Mouse (Mus musculus) hindbrain, postnatal 0 days (tissue): ENCODE measurements around the gene Tom1l1. TPM values are rescaled to one million over a fixed set of nuclear protein-coding genes. Genes with fewer than 3 reads are reported as not detected.

Experiments used
- ATAC-seq: fragments of 200-750 bp; cut with Nextera tagmentation; 2 replicates; pipeline ENCODE4 v1.8.0; 2017; ENCODE audit warnings: mild to moderate bottlenecking, moderate TSS enrichment, moderate library complexity
- DNase-seq: peaks from one replicate; pipeline ENCODE4 v3.0.0-alpha.2; 2015; ENCODE audit warnings: low spot score
- H3K27ac ChIP-seq: fragments of 300-500 bp; sonication (generic); 2 replicates; pipeline ENCODE4 v1.5.1; 2014; ENCODE audit warnings: mild to moderate bottlenecking
- H3K27me3 ChIP-seq: fragments of 300-500 bp; sonication (generic); 2 replicates; pipeline ENCODE4 v1.6.1; 2014; ENCODE audit warnings: low read length, mixed read lengths; ENCODE audit not compliant: insufficient read depth
- H3K36me3 ChIP-seq: fragments of 300-500 bp; sonication (generic); 2 replicates; pipeline ENCODE4 v1.6.1; 2014; ENCODE audit warnings: low read length, mixed read lengths; ENCODE audit not compliant: insufficient read depth
- H3K4me1 ChIP-seq: fragments of 300-500 bp; sonication (generic); 2 replicates; pipeline ENCODE4 v1.6.1; 2014; ENCODE audit warnings: antibody characterized with exemption, low read length, mixed read lengths; ENCODE audit not compliant: insufficient read depth
- H3K4me2 ChIP-seq: fragments of 300-500 bp; sonication (generic); 2 replicates; pipeline ENCODE4 v1.6.1; 2014; ENCODE audit warnings: low read depth, mild to moderate bottlenecking, low read length, moderate library complexity, mixed read lengths
- H3K4me3 ChIP-seq: fragments of 300-500 bp; sonication (generic); 2 replicates; pipeline ENCODE4 v1.5.1; 2014; ENCODE audit warnings: low read length
- H3K9ac ChIP-seq: fragments of 300-500 bp; sonication (generic); replicated peaks from 2 replicates; pipeline ENCODE4 v1.6.1; 2014; ENCODE audit warnings: mild to moderate bottlenecking, low read length, moderate library complexity, mixed read lengths
- H3K9me3 ChIP-seq: fragments of 300-500 bp; sonication (generic); 2 replicates; pipeline ENCODE4 v1.6.1; 2016; ENCODE audit warnings: low read length, mixed read lengths
- CTCF ChIP-seq: IDR thresholded peaks from 2 replicates; pipeline ENCODE4 v1.5.1; 2016; ENCODE audit warnings: antibody characterized with exemption, control low read depth, low read depth
- WGBS: fragments of 180-500 bp; shearing (Covaris S2); extraction: QIAGEN DNeasy Blood & Tissue Kit; methylation state at CpG from one replicate; pipeline ENCODE4 v1.1.7; 2014; 5-methylcytosine and 5-hydroxymethylcytosine counted together
- polyA plus RNA-seq: library from polyadenylated mRNA; unstranded; fragments of >200 nt; fragmentation: Nextera tagmentation; extraction: Ambion mirVana; gene quantifications from 2 replicates; pipeline ENCODE4 v1.2.1, GENCODE M21; 2015
- total RNA-seq: library from RNA; depleted of rRNA; stranded (reverse); fragments of >200 nt; gene quantifications from 2 replicates; pipeline ENCODE4 v1.2.3, GENCODE M21; 2014

The Tom1l1 gene
- total and polyA plus RNA-seq, 2 experiments from 2014 or later = 14.5 to 26.7 TPM

DNA sequence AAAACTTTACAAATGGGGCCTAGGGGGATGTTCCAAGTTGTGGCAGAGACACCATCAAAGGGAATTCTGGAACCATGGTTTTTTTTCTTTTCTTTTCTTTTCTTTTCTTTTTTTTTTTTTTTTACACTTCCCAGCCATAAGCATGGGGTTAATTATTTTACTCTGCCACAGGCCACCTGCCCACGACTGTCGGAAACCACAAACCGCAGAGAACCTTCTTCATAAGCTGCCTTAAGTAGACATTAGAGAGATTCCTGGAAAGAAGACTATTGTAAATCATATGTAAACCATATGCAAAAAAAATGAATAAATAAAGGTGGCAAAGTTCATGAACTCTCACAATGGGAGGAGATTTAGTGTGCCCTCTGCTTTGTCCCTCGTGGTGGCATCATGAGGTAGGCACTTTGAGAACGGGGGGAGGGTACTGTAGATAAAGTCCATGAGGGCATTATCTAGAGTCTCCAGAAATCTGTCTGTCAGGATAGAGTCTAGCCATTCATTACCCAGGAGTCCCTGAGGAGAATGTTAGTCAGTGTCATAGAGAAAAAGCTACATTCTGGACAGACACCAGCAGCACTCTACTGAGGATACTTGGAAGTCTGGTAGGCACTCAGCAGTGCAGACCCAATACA, 12.6 kb downstream of the Tom1l1 start:
- WGBS = 88% methylated on average over 5 of the region's 5 CpGs
- no peak for TF ChIP-seq CTCF
- no peak overlapping the region for H3K9ac ChIP-seq
- H3K4me1 ChIP-seq = no peaks in the 10 kb centered on the region
- no peak for DNase-seq
- no peaks in the 10 kb centered on the region for H3K36me3 ChIP-seq
- no peak for ATAC-seq
- H3K9me3 ChIP-seq = no peaks in the 10 kb centered on the region
- no peak overlapping the region for H3K27ac ChIP-seq
- no peaks in the 10 kb centered on the region for H3K27me3 ChIP-seq
- no peak overlapping the region for H3K4me3 ChIP-seq
- no peak overlapping the region for H3K4me2 ChIP-seq

DNA sequence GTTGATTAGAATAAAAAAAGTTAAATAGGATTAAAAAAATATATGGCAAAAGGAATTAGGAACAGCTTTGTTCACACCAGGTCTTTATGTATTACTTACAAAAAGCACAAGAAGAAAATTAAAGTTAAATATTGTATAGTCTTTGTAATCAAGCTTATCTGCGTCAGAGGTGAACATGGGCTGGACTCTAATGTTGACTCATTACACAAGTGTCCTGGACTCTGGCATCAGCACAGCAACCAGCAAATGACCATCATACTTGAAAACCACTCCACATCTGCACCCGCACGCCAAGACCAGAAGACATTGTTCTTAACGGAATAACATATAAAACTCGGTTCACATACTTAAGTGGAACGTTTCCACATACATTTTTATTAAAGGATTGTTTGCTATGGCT, 20.8 kb downstream of the Tom1l1 start:
- Histone ChIP-seq H3K36me3 (peaks cover 9% of the 10 kb centered on the region; the same call in 1 of the 2 replicates), H3K9me3 (no peaks in the 10 kb centered on the region), H3K9ac (no peak overlapping the region), H3K4me2 (no peak overlapping the region), H3K4me3 (no peak overlapping the region), H3K27me3 (no peaks in the 10 kb centered on the region), H3K4me1 (peaks cover 5% of the 10 kb centered on the region; the same call in 1 of the 2 replicates), H3K27ac (no peak overlapping the region)
- no peak for ATAC-seq
- TF ChIP-seq CTCF = no peak
- 98% methylated on average over 6 of the region's 6 CpGs for WGBS
- no peak for DNase-seq

DNA sequence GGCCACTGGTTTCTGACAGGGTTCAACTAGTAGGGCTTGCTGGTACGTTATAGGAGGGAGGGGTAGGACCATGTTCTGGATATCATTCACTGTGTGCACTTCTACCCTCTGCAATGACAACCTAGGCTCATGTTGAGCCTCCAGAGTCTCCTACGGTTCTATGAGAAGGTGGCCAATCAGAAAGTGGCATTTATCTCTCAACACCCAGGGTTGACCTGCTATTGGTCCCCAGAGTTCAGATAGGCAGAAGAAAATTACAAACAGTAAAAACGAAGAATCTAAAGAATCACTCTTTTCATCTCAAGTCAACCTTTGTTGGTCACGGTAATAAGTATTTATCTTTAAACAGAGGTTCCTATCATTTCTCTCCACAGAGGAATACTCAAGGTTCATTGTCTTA, 21.2 kb downstream of the Tom1l1 start:
- Histone ChIP-seq H3K27me3 (no peaks in the 10 kb centered on the region), H3K4me3 (no peak overlapping the region), H3K9ac (no peak overlapping the region), H3K9me3 (no peaks in the 10 kb centered on the region), H3K36me3 (peaks cover 9% of the 10 kb centered on the region; the same call in 1 of the 2 replicates), H3K4me2 (no peak overlapping the region), H3K4me1 (peaks cover 5% of the 10 kb centered on the region; the same call in 1 of the 2 replicates), H3K27ac (peak overlapping the region; percentile 58; the same call in 1 of the 2 replicates)
- ATAC-seq (no peak), DNase-seq (no peak)
- 89% methylated on average over 4 of the region's 4 CpGs for WGBS
- no peak for TF ChIP-seq CTCF

DNA sequence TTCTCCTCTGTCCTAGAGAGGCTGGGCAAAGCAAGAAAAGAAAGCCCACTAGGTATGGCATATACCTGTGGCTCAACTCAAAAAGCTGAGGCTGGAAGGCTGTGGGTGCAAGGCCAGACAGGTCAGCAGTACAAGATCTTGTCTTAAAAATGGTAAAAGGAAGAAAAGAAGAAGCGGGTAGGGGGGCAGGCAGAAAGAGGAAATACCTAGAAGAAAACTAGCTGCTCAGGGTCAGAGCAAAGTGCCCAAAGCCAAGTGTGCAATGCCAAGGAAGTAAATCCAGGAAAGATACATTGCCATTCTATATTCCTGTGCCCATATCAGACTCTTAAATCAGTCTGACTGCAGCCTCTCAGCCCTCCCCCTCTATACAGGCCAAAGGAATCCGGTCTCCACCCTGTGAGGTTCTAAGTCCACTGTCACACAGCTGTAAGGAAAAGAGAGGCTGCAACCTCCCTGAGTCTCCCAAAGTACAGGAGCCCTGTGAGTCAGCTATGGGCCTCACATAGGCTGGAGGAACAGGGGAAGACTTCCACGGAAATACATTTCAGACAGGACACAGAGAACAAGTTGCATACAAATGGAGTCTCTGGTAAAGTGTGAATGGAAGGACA, 21.9 kb downstream of the Tom1l1 start:
- no peaks in the 10 kb centered on the region for H3K27me3 ChIP-seq
- no peak overlapping the region for H3K4me2 ChIP-seq
- DNase-seq (no peak), ATAC-seq (no peak)
- no peak overlapping the region for H3K4me3 ChIP-seq
- H3K36me3 ChIP-seq = peaks cover 13% of the 10 kb centered on the region; the same call in 1 of the 2 replicates
- H3K27ac ChIP-seq = peak overlapping the region; percentile 58; the same call in 1 of the 2 replicates
- TF ChIP-seq CTCF = no peak
- H3K9me3 ChIP-seq = no peaks in the 10 kb centered on the region
- 72% methylated on average over 3 of the region's 3 CpGs for WGBS
- H3K9ac ChIP-seq = no peak overlapping the region
- peaks cover 5% of the 10 kb centered on the region; the same call in 1 of the 2 replicates for H3K4me1 ChIP-seq

DNA sequence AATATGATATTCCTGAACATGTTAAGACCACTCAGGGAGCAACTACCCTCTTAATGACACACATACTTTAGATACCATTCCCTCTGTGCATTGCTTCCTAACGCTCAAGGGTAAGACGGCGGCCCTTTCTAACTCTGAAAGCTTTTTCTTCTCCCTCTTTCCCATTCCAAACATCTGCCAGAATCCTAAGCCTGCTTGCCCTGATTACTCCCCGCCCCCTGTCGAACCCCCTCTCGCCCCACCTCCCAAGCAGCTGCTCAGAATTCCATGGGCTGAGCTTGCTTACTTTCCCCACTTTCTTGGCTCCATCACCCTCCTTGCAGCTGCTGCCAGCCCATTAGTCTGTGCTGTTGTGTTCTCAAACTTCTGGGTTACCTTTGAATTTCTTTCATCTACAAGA, 23.0 kb downstream of the Tom1l1 start:
- peak; percentile 66 for ATAC-seq
- Histone ChIP-seq H3K27ac (peak overlapping the region; percentile 58), H3K4me2 (no peak overlapping the region), H3K27me3 (no peaks in the 10 kb centered on the region), H3K9ac (no peak overlapping the region), H3K4me3 (no peak overlapping the region), H3K36me3 (peaks cover 17% of the 10 kb centered on the region; the same call in 1 of the 2 replicates), H3K9me3 (no peaks in the 10 kb centered on the region), H3K4me1 (peaks cover 5% of the 10 kb centered on the region; the same call in 1 of the 2 replicates)
- TF ChIP-seq CTCF = no peak
- 22% methylated on average over 6 of the region's 6 CpGs for WGBS
- peak; percentile 62 for DNase-seq

DNA sequence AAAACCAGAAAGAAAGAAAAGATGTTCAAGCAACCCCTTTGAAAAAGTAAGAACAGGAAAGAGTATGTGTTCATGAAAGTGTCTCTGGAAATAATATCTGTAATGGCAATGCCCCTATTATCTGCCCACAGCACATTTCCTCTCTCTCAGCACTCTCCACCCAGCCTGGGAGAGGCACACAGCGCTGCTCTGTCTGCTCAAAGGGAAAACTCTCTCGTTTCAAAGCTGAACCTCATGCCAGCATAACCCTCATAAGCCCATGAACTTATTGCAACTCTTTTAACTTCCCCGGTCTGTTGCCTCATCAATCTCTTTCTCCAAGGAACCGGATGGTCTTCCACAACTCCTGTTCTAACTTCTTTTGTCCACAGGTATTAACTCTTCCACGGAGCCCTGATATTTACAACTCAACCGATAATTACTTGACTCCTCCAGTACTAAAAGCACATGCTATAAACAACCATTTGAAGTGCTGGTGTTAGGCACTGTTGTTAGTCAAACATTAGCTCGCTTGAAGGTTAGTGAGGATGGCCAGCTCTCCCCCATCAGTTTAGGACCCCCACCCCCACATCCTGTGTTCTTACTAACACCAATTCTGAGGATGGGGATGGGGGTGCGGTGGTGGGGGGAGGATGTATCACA, 23.7 kb downstream of the Tom1l1 start:
- ATAC-seq = no peak
- Histone ChIP-seq H3K4me2 (no peak overlapping the region), H3K36me3 (peaks cover 11% of the 10 kb centered on the region; the same call in 1 of the 2 replicates), H3K9me3 (no peaks in the 10 kb centered on the region), H3K4me1 (peaks cover 5% of the 10 kb centered on the region; the same call in 1 of the 2 replicates), H3K27ac (peak overlapping the region; percentile 58; the same call in 1 of the 2 replicates), H3K27me3 (no peaks in the 10 kb centered on the region), H3K9ac (no peak overlapping the region), H3K4me3 (no peak overlapping the region)
- 43% methylated on average over 8 of the region's 8 CpGs for WGBS
- DNase-seq = no peak
- TF ChIP-seq CTCF = no peak
